Comparison of ENCODE assay signal across 8 mouse cellular contexts in the genomic region with DNA sequence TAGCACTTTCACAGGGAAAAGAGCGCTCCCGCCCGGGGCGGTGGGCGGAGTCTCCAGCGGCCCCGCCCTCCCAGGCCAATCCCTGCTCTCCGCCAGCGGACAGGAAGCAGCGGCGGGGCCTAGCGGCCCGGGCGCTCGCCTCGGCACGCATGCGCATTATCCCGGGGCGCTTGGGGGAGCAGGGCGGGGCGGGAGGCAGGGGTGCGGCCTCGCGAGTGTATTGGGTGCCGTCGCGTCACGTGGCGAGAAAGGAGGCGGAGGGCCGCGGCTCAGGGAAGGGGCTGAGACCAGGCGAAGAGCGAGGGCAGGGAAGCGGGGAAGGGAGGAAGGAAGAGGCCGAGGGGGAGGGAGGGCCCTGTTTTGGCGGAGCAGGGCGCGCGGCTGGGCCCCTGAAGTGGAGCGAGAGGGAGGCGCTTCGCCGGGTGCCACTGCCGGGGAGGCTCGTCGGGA. TPM values are rescaled to one million over a fixed set of nuclear protein-coding genes. Genes with fewer than 3 reads are reported as not detected.
DNase-seq lines count a peak whose midpoint lies in the region; ATAC-seq and TF ChIP-seq lines count a peak whose summit lies in the region.

A gene (plus strand): TSS at position 316 of the 450 bp plus-strand sequence.

- H3K9me3 ChIP-seq in MEL (replicated peaks; ENCODE audit: insufficient read depth, low read length) = no peaks in the 10 kb centered on the region
- no peaks in the 10 kb centered on the region for H3K9me3 ChIP-seq in lung, embryonic 16.5 days (ENCODE audit: control insufficient read depth, low read length)

- peaks cover 2 to 38% of the 10 kb centered on the region in 2 experiments for H3K36me3 ChIP-seq in MEL (ENCODE audit: control insufficient read depth in 1 of 2, insufficient read depth in 2 of 2, low read length in 2 of 2)
- no peaks in the 10 kb centered on the region for H3K36me3 ChIP-seq in lung, embryonic 16.5 days (ENCODE audit: control insufficient read depth, insufficient read depth, low read length)

- peak within 1 kb of the TSS; percentile 98 for H3K9ac ChIP-seq in MEL (ENCODE audit: control insufficient read depth, low read depth, low read length, poor library complexity, severe bottlenecking)
- H3K9ac ChIP-seq in lung, embryonic 16.5 days (ENCODE audit: low read length) = peak within 1 kb of the TSS; percentile 97

- TF ChIP-seq POLR2A in MEL (IDR thresholded peaks at IDR 0.05; ENCODE audit: control insufficient read depth in 1 of 2, insufficient read depth in 1 of 2, low read depth in 1 of 2, low read length in 2 of 2, poor library complexity in 1 of 2) = peak; percentile 90 to 94
- TF ChIP-seq POLR2A in cerebellum, adult 2 months (IDR thresholded peaks at IDR 0.05; ENCODE audit: borderline replicate concordance, insufficient read depth, low read length) = peak; percentile 70

- no peak for TF ChIP-seq CTCF in MEL (IDR thresholded peaks at IDR 0.05 in 2 of 3, conservative IDR thresholded peaks at IDR 0.05 in 1 of 3; ENCODE audit: control insufficient read depth in 1 of 3, insufficient read depth in 1 of 3, low read depth in 2 of 3, low read length in 3 of 3, poor library complexity in 1 of 3, severe bottlenecking in 1 of 3)
- no peak for TF ChIP-seq CTCF in cerebellum, adult 2 months (IDR thresholded peaks at IDR 0.05; ENCODE audit: borderline replicate concordance, insufficient read depth, low read depth, low read length)

- peak within 1 kb of the TSS; percentile 96 to 99 for H3K4me3 ChIP-seq in MEL (ENCODE audit: control insufficient read depth in 1 of 2, insufficient read depth in 1 of 2, low read depth in 2 of 2, low read length in 2 of 2)
- H3K4me3 ChIP-seq in cerebellum, adult 2 months (replicated peaks; ENCODE audit: insufficient read depth, low read depth, low read length) = peak within 1 kb of the TSS; percentile 85
- H3K4me3 ChIP-seq in lung, embryonic 16.5 days (ENCODE audit: low read length) = peak within 1 kb of the TSS; percentile 96

- H3K27me3 ChIP-seq in MEL (ENCODE audit: control insufficient read depth in 1 of 2, insufficient read depth in 2 of 2, low read length in 2 of 2) = no peaks in the 10 kb centered on the region
- H3K27me3 ChIP-seq in cerebellum, adult 2 months (ENCODE audit: control insufficient read depth, insufficient read depth, low read length) = no peaks in the 10 kb centered on the region
- H3K27me3 ChIP-seq in lung, embryonic 16.5 days (ENCODE audit: control insufficient read depth, insufficient read depth, low read depth, low read length) = no peaks in the 10 kb centered on the region

- ATAC-seq in hematopoietic stem cell, adult 5-6 weeks (replicated peaks in 1 of 2; ENCODE audit: insufficient read depth in 1 of 2, low FRiP score in 2 of 2, low TSS enrichment in 1 of 2, low read depth in 1 of 2, poor library complexity in 2 of 2, severe bottlenecking in 2 of 2) = peak; percentile 98
- peak; percentile 99 for ATAC-seq in lung, embryonic 16.5 days (ENCODE audit: low read depth)

- peaks cover 14 to 26% of the 10 kb centered on the region in 2 experiments for H3K4me1 ChIP-seq in MEL (ENCODE audit: control insufficient read depth in 1 of 2, insufficient read depth in 2 of 2, low read length in 2 of 2)
- H3K4me1 ChIP-seq in cerebellum, adult 2 months (ENCODE audit: control insufficient read depth, insufficient read depth, low read length) = no peaks in the 10 kb centered on the region; the same call in 1 of the 2 replicates
- H3K4me1 ChIP-seq in lung, embryonic 16.5 days (replicated peaks; ENCODE audit: control insufficient read depth, insufficient read depth, low read length) = peaks cover 17% of the 10 kb centered on the region

- WGBS in cerebellum, adult 2 months = under 1% methylated on average over 47 of the region's 48 CpGs
- under 1% methylated on average over 43 of the region's 48 CpGs for WGBS in lung, embryonic 16.5 days

- peak within 1 kb of the TSS; percentile 72 for H3K4me2 ChIP-seq in lung, embryonic 16.5 days (ENCODE audit: low read depth, low read length)

- peak; percentile 98 for DNase-seq in MEL (ENCODE audit: low read depth, low spot score)
- DNase-seq in cerebellum, adult 2 months = peak; percentile 98 to 99
- peak; percentile 98 for DNase-seq in forelimb bud, embryonic 11.5 days (ENCODE audit: low read depth, low spot score)
- peak; percentile 92 for DNase-seq in layer of hippocampus, adult 9-10 months (ENCODE audit: low spot score)
- peak; percentile 97 for DNase-seq in ovary, postnatal 10 days (ENCODE audit: low spot score)
- DNase-seq in thymus, postnatal 10 days (ENCODE audit: low spot score in 2 of 2) = peak; percentile 99

- H3K79me2 ChIP-seq in MEL (ENCODE audit: control insufficient read depth, insufficient read depth, low read length, poor library complexity) = peaks cover 40% of the 10 kb centered on the region

- no peak for TF ChIP-seq RAD21 in MEL (IDR thresholded peaks at IDR 0.05; ENCODE audit: low read depth, low read length)

- peak within 1 kb of the TSS; percentile 86 for H3K27ac ChIP-seq in MEL (ENCODE audit: control insufficient read depth, low read depth, low read length)
- peak within 1 kb of the TSS; percentile 93 for H3K27ac ChIP-seq in cerebellum, adult 2 months (ENCODE audit: insufficient read depth, low read length)
- H3K27ac ChIP-seq in lung, embryonic 16.5 days (ENCODE audit: low read length) = peak within 1 kb of the TSS; percentile 97

- peak in 1 of 2 experiments; percentile 15; a peak in 2 of 4 replicates for TF ChIP-seq EP300 in MEL (IDR thresholded peaks at IDR 0.05; ENCODE audit: low read depth in 1 of 2, low read length in 2 of 2)

TF ChIP-seq in MEL, 35 proteins besides CTCF, POLR2A, EP300 and RAD21:
- TF ChIP-seq POLR2AphosphoS2 (IDR thresholded peaks at IDR 0.05; ENCODE audit: low read length) (peak; percentile 65; the same call in 1 of the 2 replicates), USF2 (IDR thresholded peaks at IDR 0.05; ENCODE audit: borderline replicate concordance in 1 of 2, insufficient read depth in 1 of 2, low read depth in 1 of 2, low read length in 2 of 2) (peak; percentile 46 to 92; a peak in 3 of 4 replicates), ZC3H11A (IDR thresholded peaks at IDR 0.05; ENCODE audit: low read depth, low read length) (no peak), NRF1 (IDR thresholded peaks at IDR 0.05; ENCODE audit: insufficient read depth, low read depth, low read length, poor library complexity, severe bottlenecking) (peak; percentile 89), MAZ (IDR thresholded peaks at IDR 0.05; ENCODE audit: low read depth, low read length) (peak; percentile 89), ZMIZ1 (IDR thresholded peaks at IDR 0.05; ENCODE audit: low read depth, low read length) (peak; percentile 83; the same call in 1 of the 2 replicates), MAX (IDR thresholded peaks at IDR 0.05; ENCODE audit: low read length) (peak; percentile 83), ELF1 (IDR thresholded peaks at IDR 0.05; ENCODE audit: low read depth, low read length) (peak; percentile 77), MEF2A (IDR thresholded peaks at IDR 0.05; ENCODE audit: extremely low read depth, insufficient replicate concordance, low read depth, low read length, poor library complexity, severe bottlenecking) (no peak; the same call in 1 of the 2 replicates), USF1 (IDR thresholded peaks at IDR 0.05; ENCODE audit: low read depth, low read length) (peak; percentile 100), ETS1 (IDR thresholded peaks at IDR 0.05; ENCODE audit: low read depth, low read length) (no peak), POLR2AphosphoS5 (IDR thresholded peaks at IDR 0.05; ENCODE audit: borderline replicate concordance, low read depth, low read length) (no peak), TBP (IDR thresholded peaks at IDR 0.05; ENCODE audit: low read depth, low read length) (no peak), SMC3 (IDR thresholded peaks at IDR 0.05; ENCODE audit: low read depth, low read length) (no peak), BHLHE40 (IDR thresholded peaks at IDR 0.05; ENCODE audit: borderline replicate concordance, low read depth, low read length) (no peak), UBTF (IDR thresholded peaks at IDR 0.05; ENCODE audit: borderline replicate concordance, insufficient read depth, low read depth, low read length) (peak; percentile 62; the same call in 1 of the 2 replicates), MXI1 (IDR thresholded peaks at IDR 0.05; ENCODE audit: low read depth, low read length) (0 out of 2 replicates have a peak, but pooled peaks have one; percentile 31), SIN3A (IDR thresholded peaks at IDR 0.05; ENCODE audit: low read length) (peak; percentile 55; the same call in 1 of the 2 replicates), MAFK (IDR thresholded peaks at IDR 0.05; ENCODE audit: borderline replicate concordance, low read depth, low read length) (no peak), TCF12 (IDR thresholded peaks at IDR 0.05; ENCODE audit: low read depth, low read length) (peak; percentile 75; the same call in 1 of the 2 replicates), HCFC1 (IDR thresholded peaks at IDR 0.05; ENCODE audit: low read depth, low read length) (peak; percentile 69; the same call in 1 of the 2 replicates), NELFE (IDR thresholded peaks at IDR 0.05; ENCODE audit: low read depth, low read length) (peak; percentile 84)

RNA-seq across cellular contexts. Expression of the gene that starts here (rescaled TPM):
- 20.3 and 23.1 TPM in 2 replicates for total RNA-seq in MEL (2012; rRNA removed)
- polyA plus RNA-seq in MEL (2012; ENCODE audit: insufficient read depth in 1 of 2, insufficient read length in 2 of 2, low read depth in 1 of 2, low replicate concordance in 2 of 2, missing spikeins in 1 of 2) = 100 to 1,000 TPM in 1 of 2 experiments, 10 to 100 TPM in 1; 52.0 to 127 TPM
- polyA plus RNA-seq in cerebellum, adult 2 months (2012; rRNA removed) = 44.9 and 47.7 TPM in 2 replicates
- total RNA-seq in hematopoietic stem cell, adult 5-6 weeks (2017) = 74.7 and 78.4 TPM in 2 replicates
- 89.2 and 89.5 TPM in 2 replicates for polyA plus RNA-seq in lung, embryonic 16.5 days (2015; fragmentation: Nextera tagmentation; extraction: Ambion mirVana)

Comparison
In these comparisons a context has a peak if more than half of its experiments do, and no peak if none do; other contexts are left out.
1. Peak in every context shown above with its lines: DNase-seq, ATAC-seq, H3K4me3 ChIP-seq and H3K27ac ChIP-seq.